Mouse (Mus musculus) mouse embryonic stem cell (cell line): ENCODE measurements around the gene Dcbld1.

Experiments used
- in situ Hi-C, 2 experiments: fragments of 300-500 bp; cut with MboI; formaldehyde crosslinking; loops; 1 replicate in 1 of 2; 3 replicates in 1 of 2; pipeline ENCODE4 v1.14.3; 2019 to 2020; ENCODE audit warnings: low sequenced_read_pairs in 2 of 2, low pct_unique_long_range_greater_than_20kb in 1 of 2, mixed read lengths in 1 of 2; ENCODE audit not compliant: unreplicated experiment in 1 of 2

Dcbld1 gene

DNA sequence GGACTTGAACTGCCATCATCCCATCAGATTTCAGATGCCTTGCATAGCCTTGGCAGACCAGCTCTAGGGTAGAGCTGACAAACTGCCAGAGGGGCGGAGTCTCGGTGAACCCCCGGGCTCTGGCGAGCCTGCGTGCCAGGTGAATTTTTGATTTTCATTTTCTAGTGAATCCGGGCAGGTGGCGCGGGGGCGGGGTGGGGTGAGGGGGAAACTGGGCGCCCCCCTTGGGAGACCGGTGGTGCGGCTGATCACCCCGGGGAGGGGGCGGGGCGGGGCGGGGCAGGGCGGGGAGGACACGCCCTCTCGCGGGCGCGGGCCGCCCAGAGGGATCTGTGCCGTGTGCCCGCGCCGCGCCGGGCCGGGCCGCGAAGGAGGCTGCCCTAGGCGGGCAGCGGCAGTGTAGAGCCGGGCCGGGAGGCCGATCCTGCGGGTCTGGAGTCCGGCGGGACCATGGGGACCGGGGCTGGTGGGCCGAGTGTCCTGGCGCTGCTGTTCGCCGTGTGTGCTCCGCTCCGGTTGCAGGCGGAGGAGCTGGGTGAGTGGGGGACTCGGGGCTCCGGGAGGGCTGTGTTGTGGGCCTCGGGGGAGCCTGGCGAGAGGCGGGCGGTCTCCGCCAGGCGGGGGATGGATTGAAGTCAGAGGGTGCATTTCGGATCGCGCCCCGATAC lies at the start of gene Dcbld1:
Gene Dcbld1, plus strand, starts transcription at position 319 of the 668 bp plus-strand sequence.
- in situ Hi-C loops: no loop called here

DNA sequence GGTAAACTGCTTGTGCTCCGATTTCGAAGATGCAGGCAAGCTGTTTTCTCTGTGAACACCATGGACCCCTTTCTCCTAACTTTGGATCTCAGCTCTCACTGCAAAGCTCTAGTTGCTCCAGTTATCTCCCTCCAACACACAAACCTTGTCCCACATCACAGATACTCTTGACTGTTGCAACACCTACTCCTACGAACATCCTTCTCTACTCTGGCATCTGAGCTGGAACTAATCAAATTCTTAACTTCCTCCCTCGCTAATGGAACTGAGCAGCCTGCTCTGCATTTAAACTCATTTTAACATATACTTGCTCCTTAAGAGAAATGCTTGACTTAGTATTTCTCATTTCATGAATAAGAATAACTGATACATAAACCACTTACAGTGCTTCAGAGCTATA lies 47.5 kb upstream of the Dcbld1 start:
- in situ Hi-C loops: loop anchor here in 1 of 2 experiments (25.0 kb wide), 1 partner anchor 399 kb away; no protein-coding TSS in a partner anchor

- in situ Hi-C loops: loop anchor here in 1 of 2 experiments (25.0 kb wide), 1 partner anchor 408 kb away; no protein-coding TSS in a partner anchor
These were observed 38.2 kb upstream of the Dcbld1 start, which contains the start of gene Ros1 for GRCm38 (mm10) chr10:52194957-52195852. Gene Ros1, minus strand, starts transcription at chr10:52195244.

- in situ Hi-C loops: no loop called here
These were observed 29.4 kb upstream of the Dcbld1 start for GRCm38 (mm10) chr10:52204006-52204405.

DNA sequence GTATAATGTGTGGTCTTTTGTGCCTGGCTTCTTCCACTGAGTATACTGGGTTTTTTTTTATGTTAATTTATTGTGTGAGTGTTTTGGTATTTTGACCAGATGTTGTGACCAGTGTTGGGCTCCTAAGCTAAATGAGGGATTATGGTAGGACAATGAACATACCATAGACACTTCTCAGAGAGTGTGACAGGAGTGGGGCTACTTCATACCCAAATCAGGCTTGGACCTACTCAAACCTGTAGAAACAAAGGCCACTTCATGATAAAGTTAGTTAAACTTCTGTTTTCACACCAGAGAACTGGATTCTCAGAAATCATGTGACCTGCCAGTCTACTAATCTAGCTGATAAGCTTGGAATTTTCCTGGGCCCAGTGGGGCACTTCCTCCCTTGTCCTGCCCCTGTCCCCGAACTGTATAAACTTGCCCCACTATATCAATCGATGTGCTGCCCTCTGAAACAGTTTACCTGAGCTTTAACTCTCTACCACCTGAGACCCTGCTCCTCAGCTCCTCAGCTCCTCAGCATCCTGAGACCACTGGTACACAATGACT lies 18.1 kb upstream of the Dcbld1 start:
- in situ Hi-C loops: no loop called here

DNA sequence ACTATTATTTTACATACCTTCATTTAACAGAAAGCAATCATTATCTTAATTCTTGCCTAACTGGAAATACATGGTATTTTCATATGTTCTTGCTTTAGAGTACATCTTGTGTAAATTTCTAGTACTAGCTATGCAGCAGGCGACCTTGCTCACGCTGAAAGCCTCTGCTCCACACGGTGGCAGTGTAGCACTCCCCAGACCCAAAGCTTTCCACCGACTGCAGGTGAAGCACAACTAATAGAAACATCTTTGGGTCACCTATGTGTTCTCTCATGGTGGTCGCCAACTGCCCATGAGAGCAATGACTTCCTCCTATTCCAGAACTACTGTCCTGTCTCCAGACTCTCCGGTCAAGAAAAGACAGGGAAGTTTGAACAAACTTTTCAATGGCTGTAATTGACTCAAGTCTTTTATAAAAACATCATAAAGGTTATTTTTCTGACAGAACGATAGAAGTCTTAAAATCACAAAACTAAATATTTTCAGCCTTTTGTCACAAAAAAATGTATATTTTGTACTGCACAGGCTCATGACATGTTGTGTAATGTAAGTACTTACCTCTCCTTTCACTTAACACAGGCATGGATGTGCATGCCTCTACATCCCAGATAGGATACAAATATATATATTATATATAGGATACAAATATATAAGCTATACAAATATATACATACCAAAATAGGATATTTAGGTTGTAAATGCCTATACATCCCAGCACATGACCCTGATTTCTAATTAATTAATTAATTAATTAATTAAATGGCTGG lies 16.4 kb upstream of the Dcbld1 start:
- in situ Hi-C loops: no loop called here

DNA sequence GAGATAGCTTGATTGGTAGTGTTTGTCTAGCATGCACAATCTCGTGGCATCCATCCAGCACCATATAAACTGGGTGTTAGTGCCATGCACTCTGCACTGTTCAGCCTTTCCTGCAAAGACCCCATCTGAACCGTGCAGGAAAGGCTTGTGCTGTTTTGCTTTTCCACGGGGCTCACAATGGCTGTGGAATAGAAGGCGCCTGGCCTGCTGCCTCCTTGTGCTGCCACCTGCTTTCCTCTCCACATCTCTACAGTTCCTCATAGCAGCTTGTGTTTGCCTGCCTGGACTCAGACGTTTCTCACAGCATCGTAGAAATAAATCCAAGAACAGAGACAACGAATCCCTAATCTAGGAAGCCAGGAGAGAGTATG lies 15.9 kb upstream of the Dcbld1 start:
- in situ Hi-C loops: no loop called here

- in situ Hi-C loops: no loop called here
These were observed 13.8 kb upstream of the Dcbld1 start for GRCm38 (mm10) chr10:52219600-52219999.

- in situ Hi-C loops: no loop called here
These were observed 933 bp upstream of the Dcbld1 start for GRCm38 (mm10) chr10:52232196-52233176.

GRCm38 (mm10) chr10:52233969-52234653 lies 692 bp downstream of the Dcbld1 start:
- in situ Hi-C loops: no loop called here

GRCm38 (mm10) chr10:52234654-52234981 lies 1.2 kb downstream of the Dcbld1 start:
- in situ Hi-C loops: no loop called here

- in situ Hi-C loops: no loop called here
These were observed 2.0 kb downstream of the Dcbld1 start for GRCm38 (mm10) chr10:52235461-52235860.

DNA sequence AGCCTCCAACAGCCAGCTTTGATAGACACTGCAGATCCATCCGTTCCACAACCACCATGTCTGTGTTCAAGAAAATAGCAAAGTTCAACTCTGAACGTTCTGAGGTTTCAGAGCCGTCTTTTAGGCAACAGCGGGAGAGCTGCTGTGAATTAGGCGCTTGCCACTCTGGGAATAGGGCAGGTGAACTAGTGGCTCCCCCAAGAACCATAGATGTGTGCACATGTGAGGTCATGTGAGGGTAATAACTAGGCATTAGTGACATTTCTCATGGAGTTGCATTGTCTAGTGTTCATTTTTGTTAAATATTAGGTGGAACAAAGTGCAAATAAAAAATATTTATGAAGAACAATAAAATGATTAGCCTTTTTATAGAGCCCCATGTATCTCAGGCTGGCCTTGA lies 8.6 kb downstream of the Dcbld1 start:
- in situ Hi-C loops: no loop called here

DNA sequence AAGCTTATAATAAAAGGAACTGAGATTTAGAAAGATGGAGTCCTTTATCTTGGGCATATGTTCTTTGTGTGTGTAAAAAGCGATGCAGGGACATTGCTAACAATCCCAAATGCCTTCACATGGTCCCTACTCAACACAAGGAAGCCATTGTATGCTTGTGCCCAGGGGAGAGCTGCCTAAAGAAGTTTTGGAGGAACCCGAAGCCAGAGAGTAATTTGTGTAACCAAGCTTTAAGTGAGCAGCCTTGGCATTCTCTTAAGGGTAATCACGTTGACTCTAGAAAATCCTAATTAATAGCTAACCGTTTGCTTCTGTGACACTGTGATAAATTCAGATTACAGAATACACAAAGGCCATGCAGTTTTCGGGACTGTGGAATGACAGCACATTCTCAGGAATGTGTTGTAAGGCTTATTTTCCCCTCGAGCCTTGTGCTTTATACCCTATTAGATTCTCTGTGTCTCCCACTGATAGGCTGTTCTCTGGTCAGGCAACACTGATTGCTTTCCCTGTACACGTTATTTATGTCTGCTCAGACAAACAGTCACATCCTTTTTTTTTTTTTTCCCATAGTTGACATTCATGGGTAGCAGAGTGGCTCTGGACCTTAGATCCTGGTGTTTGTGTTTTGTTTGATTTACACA lies 9.4 kb downstream of the Dcbld1 start:
- in situ Hi-C loops: no loop called here

DNA sequence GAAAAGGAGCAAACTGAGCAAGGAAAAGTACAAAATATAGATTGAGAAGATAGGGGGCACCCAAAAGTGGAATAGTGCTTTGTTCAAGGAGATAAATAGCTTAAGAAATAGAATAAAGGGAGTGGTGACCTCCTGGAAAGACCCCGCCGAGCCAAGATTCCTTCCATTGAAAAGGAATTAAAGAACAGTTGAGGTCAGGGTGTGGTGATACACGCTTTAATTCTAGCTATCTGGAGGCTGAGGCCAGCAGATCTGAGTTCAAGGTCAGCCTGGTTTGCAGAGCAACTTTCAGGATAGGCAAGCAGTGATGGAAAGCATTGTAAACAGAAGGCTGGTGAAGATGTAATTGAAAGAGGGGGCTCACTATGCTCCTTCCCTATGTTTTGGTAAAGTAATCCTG lies 12.8 kb downstream of the Dcbld1 start:
- in situ Hi-C loops: no loop called here

GRCm38 (mm10) chr10:52252240-52252639 lies 18.8 kb downstream of the Dcbld1 start:
- in situ Hi-C loops: no loop called here

DNA sequence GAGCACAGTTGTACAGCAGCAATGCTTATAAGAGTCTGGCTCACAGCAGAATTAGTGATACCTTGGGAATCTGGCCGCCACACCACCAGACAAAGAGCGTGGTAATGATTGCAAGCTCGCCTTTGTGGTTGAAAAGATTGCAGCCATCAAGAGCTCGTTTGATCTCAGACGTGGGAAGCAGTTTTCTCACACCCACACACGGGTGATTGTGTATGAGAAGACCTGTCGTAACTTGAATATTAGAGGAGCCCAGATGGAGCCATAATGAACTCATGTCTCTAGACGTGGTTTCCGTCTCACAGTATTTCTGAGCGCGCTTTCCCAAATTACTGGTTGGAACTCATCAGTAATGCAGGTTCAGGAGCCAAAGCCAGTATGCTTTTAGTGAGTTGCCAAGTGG lies 20.0 kb downstream of the Dcbld1 start:
- in situ Hi-C loops: no loop called here
